Mouse (Mus musculus) cortical plate, adult 2 months (tissue): ENCODE results near the gene Rora.

ENCODE experiments used
- CTCF ChIP-seq: fragments of 200-500 bp; IDR thresholded peaks from 2 replicates; pipeline ENCODE4 v1.5.1; 2011; ENCODE audit warnings: mild to moderate bottlenecking, control low read depth, low read length; ENCODE audit not compliant: insufficient read depth; ENCODE audit errors: extremely low read depth
- POLR2A ChIP-seq: fragments of 200-500 bp; IDR thresholded peaks from 2 replicates; pipeline ENCODE4 v1.6.1; 2011; ENCODE audit warnings: mild to moderate bottlenecking, low read length, control low read depth; ENCODE audit not compliant: insufficient read depth; ENCODE audit errors: extremely low read depth

DNA sequence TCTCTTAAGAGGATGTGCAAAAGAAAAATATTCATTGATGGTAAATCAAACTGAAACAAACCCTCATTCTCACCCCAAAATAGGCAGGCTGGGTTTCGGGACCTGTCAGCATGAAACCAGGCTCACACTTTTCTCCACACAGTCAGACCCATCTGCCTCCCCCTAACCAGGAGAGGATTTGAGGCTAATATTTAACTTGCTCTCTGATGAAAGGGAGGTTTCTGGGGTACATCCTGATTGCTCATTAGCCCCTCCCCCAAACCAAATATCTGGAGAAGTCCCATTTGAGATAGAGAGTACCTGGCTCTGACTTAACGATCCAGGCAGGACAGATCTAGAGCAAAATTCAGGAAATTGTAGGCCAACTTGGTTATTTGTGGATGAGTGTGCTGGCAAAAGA lies 320.9 kb downstream of the Rora start:
- TF ChIP-seq CTCF (no peak), POLR2A (no peak)
